In genomic region chr6:67090150-67090549, GRCm38 (mm10) we compare ENCODE assay signal across 24 mouse cellular contexts. TPM values are rescaled to one million over a fixed set of nuclear protein-coding genes. Genes with fewer than 3 reads are reported as not detected.
DNase-seq lines count a peak whose midpoint lies in the region; ATAC-seq and TF ChIP-seq lines count a peak whose summit lies in the region.
"Had no signal": no experiment of that assay in that cellular context is flagged by ENCODE, and none has a peak within 500 bp of the region (broad histone marks: within the 10 kb centered on the region; RNA-seq: fewer than 3 reads in every experiment).

No protein-coding gene starts in this region.

- ATAC-seq in cerebellum, adult (ENCODE audit: insufficient number of reproducible peaks, low FRiP score, low TSS enrichment): peak; percentile 58
- no peak for ATAC-seq in lung, postnatal 0 days
- ATAC-seq: activated CD4-positive, CD25-positive, alpha-beta regulatory T cell, adult 4 months; forebrain, embryonic 14.5 days; midbrain, embryonic 13.5 days had no signal

- H3K4me3 ChIP-seq in lung, postnatal 0 days (ENCODE audit: low read depth, low read length): no peak overlapping the region
- H3K4me3 ChIP-seq: heart, adult 2 months; heart, embryonic 13.5 days; limb, embryonic 12.5 days; lung, embryonic 15.5 days; megakaryocyte, embryonic 14.5 days; midbrain, embryonic 13.5 days had no signal

- no peak overlapping the region for H3K4me2 ChIP-seq in lung, postnatal 0 days (replicated peaks; ENCODE audit: low read depth, low read length)
- H3K4me2 ChIP-seq: heart, embryonic 13.5 days; hindbrain, embryonic 14.5 days; limb, embryonic 12.5 days; liver, embryonic 11.5 days; lung, embryonic 15.5 days; midbrain, embryonic 13.5 days had no signal

- H3K27ac ChIP-seq in lung, postnatal 0 days (ENCODE audit: low read length): no peak overlapping the region
- H3K27ac ChIP-seq: heart, adult 2 months; heart, embryonic 13.5 days; hindbrain, embryonic 14.5 days; limb, embryonic 12.5 days; lung, embryonic 15.5 days; midbrain, embryonic 13.5 days had no signal

- no peaks in the 10 kb centered on the region for H3K27me3 ChIP-seq in lung, postnatal 0 days (replicated peaks; ENCODE audit: insufficient read depth, low read length)
- H3K27me3 ChIP-seq: CH12.LX; heart, embryonic 13.5 days; limb, embryonic 12.5 days; lung, embryonic 15.5 days; midbrain, embryonic 13.5 days had no signal

- no peaks in the 10 kb centered on the region for H3K4me1 ChIP-seq in lung, postnatal 0 days (ENCODE audit: insufficient read depth, low read depth, low read length)
- H3K4me1 ChIP-seq: heart, embryonic 13.5 days; lung, embryonic 15.5 days; midbrain, embryonic 13.5 days had no signal

- H3K9me3 ChIP-seq in lung, postnatal 0 days (ENCODE audit: low read length): no peaks in the 10 kb centered on the region
- H3K9me3 ChIP-seq: heart, embryonic 13.5 days; limb, embryonic 12.5 days; lung, embryonic 15.5 days; midbrain, embryonic 13.5 days had no signal

- no peak overlapping the region for H3K9ac ChIP-seq in lung, postnatal 0 days (replicated peaks; ENCODE audit: low read depth)
- H3K9ac ChIP-seq: heart, embryonic 13.5 days; hindbrain, embryonic 14.5 days; limb, embryonic 12.5 days; lung, embryonic 15.5 days; midbrain, embryonic 13.5 days had no signal

- no peak for DNase-seq in cerebellum, postnatal 4 days (ENCODE audit: low spot score in 2 of 2)
- peak; percentile 39 for DNase-seq in lung, postnatal 0 days (ENCODE audit: low spot score)
- no peak for DNase-seq in lung, postnatal 25 days (ENCODE audit: low spot score)
- peak; percentile 34 for DNase-seq in cerebellum, adult 9-11 months
- no peak for DNase-seq in layer of hippocampus, postnatal 25 days (ENCODE audit: extremely low spot score in 1 of 2, low spot score in 1 of 2)
- no peak for DNase-seq in left cerebral cortex, adult 9 months (ENCODE audit: low spot score in 2 of 2)
- DNase-seq: adrenal gland, adult 8-10 months; gastrocnemius, postnatal 36 days; heart, adult 2 months; heart, postnatal 10 days; kidney, postnatal 4 days; lung, postnatal 4 days; thymus, postnatal 4 days had no signal

- no peak for TF ChIP-seq EP300 in lung, postnatal 0 days (IDR thresholded peaks at IDR 0.05)

- WGBS in lung, postnatal 0 days: 60% methylated on average over 4 of the region's 4 CpGs

- no peak for TF ChIP-seq CTCF in lung, postnatal 0 days (IDR thresholded peaks at IDR 0.05)

- no peaks in the 10 kb centered on the region for H3K36me3 ChIP-seq in lung, postnatal 0 days (ENCODE audit: insufficient read depth, low read length)
- H3K36me3 ChIP-seq: heart, embryonic 13.5 days; limb, embryonic 12.5 days; lung, embryonic 15.5 days; midbrain, embryonic 13.5 days had no signal

RNA-seq across cellular contexts. Expression of gene Gadd45a, which starts 52.9 kb away (rescaled TPM):
- 34.7 and 35.7 TPM in 2 replicates for polyA plus RNA-seq in lung, postnatal 0 days (2015; fragmentation: Nextera tagmentation; extraction: Ambion mirVana)
- 10 to 100 TPM in 1 of 2 experiments, 1 to 10 TPM in 1; 8.2 to 10.5 TPM for total RNA-seq in layer of hippocampus, postnatal 25 days (2021)

Comparison
In these comparisons a context has a peak if more than half of its experiments do, and no peak if none do; other contexts are left out.
1. DNase-seq: peak in lung, postnatal 0 days (single experiment) and cerebellum, adult 9-11 months (single experiment); none in cerebellum, postnatal 4 days (0 of 2), lung, postnatal 25 days (single experiment), layer of hippocampus, postnatal 25 days (0 of 2) and left cerebral cortex, adult 9 months (0 of 2).